Mouse (Mus musculus): Measurements from ENCODE around the gene Pard6a.

DNA sequence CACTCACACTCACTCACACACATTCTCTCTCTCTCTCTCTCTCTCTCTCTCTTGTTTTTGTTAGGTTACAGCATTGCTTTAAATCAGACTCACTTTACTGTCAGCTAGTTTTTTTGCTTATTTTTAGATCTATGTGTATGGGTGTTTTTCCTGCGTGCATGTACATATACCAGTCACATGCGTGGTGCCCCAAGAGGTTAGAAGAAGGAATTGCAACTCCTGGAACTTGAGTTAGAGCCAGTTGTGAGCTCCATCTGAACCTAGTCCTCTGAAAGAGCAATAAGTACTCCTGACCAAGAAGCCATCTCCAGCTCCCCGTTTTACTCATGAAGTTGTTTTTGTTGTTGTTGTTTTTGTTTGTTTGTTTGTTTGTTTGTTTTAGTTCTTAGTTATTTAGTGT, 39.8 kb upstream of the Pard6a start:
- no peak for TF ChIP-seq GATA1 (IDR thresholded peaks at IDR 0.05; ENCODE audit: low read length)
- no peak for TF ChIP-seq TAL1 (IDR thresholded peaks at IDR 0.05; ENCODE audit: low read length)

Measured in erythroblast, embryonic 14.5 days (primary cell).